Mouse (Mus musculus) ovary, adult 18-20 months (tissue): Measurements from ENCODE around the gene Gins2.

Experiments
- DNase-seq: peaks from one replicate; pipeline ENCODE4 v3.0.0; 2022; ENCODE audit warnings: low spot score, mixed read lengths

Gene Gins2

DNA sequence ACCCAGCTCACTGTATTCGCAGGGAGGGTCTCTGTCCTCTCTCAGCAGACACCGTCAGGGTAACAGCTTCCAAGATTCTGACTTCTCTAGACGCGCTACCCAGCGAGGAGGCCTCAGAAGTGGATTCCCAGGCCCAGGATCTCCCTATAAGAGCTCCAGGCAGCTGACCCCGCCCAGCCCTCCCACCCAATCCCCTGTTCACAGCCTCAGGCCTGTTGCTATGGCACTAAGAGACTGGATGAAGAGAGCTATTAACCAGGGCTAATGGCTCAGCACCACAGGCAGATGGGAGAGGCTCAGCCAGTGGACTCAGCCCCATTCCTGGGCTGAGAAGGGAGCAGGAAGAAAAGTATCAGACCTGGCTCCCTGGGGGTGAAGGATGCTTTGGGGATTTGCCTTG, 13.6 kb upstream of the Gins2 start:
- DNase-seq, result no peak

DNA sequence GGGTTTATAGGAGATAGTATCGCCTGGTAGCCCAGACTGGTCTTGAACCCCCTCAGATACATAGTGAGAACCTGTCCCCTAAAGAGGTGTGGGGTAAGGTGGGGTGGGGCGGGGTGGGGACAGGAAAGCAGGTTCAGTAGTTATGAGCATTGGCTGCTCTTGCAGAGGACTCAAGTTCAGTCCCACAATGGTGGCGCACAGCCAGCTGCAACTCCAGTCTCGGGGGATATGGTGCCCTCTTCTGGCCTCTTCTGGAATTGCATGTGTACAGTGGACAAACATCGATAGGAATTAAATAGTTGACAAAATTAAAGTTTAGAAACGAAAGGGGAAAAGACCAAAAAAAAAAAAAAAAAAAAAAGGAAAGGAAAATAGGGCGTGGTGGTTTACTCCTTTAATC, 10.4 kb upstream of the Gins2 start:
- peak; percentile 34 for DNase-seq

- DNase-seq, result no peak
Observed at GRCm38 (mm10) chr8:120598579-120598978, 9.5 kb upstream of the Gins2 start.

DNA sequence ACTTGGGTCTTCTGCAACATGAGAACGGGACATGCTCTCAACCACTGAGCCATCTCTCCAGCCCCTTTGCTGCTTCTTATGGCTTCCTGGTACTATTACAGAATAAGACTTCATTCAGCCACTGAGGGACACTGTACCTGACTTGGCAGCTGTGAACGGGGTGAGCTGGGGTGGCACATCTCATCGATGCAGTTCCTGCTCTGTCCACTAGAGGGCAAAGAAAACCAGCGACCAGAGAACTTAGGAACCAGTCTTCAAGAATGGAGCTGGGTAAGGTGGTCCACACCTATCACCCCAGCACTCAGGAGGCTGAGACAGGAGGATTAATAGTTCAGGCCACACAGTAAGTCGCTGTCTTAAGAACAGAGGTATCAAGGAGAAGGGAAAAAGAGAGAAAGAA, 6.9 kb upstream of the Gins2 start:
- DNase-seq, result no peak

DNA sequence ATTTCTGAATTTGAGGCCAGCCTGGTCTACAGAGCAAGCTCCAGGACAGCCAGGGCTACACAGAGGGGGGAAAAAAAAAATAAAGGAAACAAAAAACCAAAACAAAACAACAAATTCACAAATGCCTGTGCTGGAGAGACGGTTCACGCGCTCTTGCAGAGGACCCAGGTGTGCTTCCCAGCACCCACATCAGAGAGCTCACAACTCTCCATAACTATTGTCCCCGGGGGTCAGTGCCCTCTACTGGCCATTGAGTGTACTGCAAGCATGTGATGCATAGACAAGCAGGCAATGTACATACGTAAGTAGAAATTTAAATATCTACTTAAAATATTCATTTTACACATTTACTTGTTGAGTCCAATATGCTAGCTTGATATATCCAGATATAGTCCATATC, 5.5 kb upstream of the Gins2 start:
- no peak for DNase-seq

DNA sequence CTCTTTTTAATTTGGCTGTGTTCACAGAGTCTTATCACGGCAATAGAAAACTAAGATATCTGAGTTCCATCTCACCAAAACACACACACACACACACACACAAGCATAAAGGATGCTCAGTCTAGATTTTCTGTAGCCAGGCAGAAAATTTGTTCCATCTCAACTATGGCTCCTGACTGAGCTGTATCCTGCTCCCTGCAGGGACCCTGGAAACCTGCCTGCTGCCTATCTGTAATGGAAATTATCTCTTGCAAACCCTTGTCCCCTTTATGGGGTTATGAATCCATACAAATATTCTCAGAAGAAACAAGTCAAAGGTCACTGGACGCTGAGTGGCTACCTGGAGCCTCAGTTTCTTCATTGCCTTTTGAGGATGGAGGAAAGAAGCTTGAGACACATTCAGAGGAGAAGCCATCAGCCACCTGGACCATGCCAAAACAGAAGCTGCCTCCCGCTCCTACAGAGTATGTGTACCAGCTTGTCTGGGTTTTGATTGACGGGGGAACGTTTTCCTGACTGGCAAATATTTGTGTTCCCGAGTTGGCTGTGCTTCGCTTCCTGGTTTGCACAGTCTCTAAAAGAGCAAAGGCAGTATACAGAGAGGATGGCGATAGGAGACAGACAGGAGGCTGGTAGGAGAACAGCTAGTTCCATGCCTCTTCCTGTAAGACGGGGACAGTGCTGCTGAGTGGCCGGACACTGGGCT, 2.6 kb upstream of the Gins2 start:
- DNase-seq, result no peak

DNA sequence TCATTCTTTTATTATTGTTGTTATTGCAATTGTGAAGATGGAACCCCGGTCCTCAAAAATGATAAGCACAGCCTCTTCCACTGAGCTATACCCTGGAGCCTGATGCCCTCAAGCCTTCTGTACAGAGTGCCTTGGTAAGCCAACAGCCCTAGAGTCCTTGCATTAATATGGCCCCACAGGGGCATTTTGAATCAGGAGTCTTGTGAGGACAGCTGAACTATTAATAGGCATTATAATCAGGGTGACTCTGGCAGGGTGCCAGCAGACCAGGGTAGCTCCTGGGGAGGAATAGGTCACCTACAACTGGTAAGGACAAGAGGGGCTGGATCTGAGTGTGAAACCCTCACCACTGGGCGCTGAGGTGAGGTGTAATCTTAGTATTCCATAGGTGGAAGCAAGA, 817 bp upstream of the Gins2 start:
- DNase-seq, result no peak

DNA sequence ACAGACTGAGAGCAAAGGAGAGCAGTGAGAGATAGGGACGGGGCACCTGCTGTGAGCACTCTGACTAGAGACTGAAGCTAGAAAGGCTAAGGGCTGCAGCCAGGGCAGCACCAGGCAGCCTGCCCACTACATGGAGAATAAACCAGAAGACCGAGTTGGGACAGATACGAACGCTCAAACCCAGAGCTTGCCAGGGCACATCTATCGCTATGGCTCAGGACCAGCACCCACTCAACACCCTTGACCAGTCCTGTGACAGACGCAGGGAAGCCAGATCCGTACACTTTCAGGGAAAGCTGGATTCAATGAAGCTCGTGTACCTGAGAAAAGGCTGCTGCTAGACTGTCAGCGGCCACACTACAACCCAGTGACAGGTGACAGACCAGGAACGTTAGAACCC, 3.6 kb downstream of the Gins2 start:
- no peak for DNase-seq

- no peak for DNase-seq
Observed at GRCm38 (mm10) chr8:120581811-120582210, 7.3 kb downstream of the Gins2 start.

- DNase-seq, result no peak
Observed at GRCm38 (mm10) chr8:120581329-120581728, 7.8 kb downstream of the Gins2 start.

DNA sequence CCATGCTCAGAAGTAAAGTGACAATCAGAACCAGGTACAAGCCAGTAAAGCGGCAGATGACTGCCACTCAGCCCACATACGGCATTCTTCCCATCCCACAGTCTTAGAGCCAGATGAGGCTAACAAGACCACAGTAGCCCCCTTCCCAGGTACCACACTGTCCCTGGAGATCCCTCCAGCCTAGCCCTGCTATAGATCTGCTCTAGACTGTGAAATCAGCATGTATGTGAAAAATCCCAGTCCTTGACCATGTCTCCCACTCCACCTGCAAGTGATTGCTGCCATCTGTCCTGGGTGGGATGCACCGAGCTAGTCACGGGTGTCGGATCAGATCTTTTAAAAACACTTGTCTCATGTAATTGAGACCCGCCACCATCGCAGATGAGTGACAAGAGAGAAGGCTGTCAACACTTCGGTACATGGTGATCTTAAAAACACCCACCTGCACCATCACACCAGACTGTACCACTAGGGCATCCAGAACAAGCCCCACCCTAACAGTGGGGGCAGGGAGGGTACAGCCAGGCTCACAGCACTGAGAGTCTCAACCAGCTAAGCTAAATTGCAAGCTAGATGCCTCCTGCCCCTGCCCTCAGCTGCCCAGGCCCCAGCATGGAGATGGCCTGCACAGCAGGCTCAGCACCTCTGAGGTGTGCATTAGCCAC, 8.6 kb downstream of the Gins2 start:
- no peak for DNase-seq

DNA sequence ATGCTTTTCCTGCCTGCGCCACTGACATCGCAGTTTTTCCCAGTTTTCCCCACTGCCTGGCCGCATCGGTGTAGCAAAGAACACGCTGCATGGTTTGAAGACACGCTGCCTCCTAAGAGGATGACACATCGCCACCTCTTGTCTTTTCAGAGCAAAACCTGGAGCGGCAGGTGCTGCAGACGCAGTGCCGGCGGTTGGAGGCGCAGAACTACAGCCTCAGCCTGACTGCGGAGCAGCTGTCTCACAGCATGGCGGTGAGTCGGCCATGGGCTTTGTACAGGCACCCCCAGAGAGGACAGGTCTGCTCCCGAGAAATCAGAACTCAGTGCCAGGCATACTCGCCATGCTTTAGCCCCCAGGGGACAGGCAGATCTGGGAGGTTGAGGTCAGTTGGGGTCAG, 11.3 kb downstream of the Gins2 start:
- no peak for DNase-seq

- DNase-seq, result no peak
Observed at GRCm38 (mm10) chr8:120575801-120576200, 13.3 kb downstream of the Gins2 start.

- DNase-seq, result peak; percentile 37
Observed at GRCm38 (mm10) chr8:120574941-120575340, 14.2 kb downstream of the Gins2 start.

- no peak for DNase-seq
Observed at GRCm38 (mm10) chr8:120573866-120574265, 15.2 kb downstream of the Gins2 start.

DNA sequence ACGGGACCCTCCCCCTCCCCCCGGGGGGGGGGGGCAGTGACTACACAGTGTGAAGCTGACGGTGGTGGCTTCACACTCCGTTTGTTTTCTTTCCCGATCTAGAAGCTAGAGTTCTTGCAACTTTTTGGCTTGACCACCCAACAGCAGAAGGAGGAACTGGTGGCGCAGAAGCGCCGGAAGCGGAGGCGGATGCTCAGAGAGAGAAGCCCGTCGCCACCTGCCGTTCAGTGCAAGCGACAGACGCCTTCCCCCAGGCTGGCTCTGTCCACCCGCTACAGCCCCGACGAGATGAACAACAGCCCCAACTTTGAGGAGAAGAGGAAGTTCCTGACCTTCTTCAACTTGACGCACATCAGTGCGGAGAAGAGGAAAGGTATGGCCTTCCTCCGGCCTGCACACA, 16.6 kb downstream of the Gins2 start:
- DNase-seq, result no peak

DNA sequence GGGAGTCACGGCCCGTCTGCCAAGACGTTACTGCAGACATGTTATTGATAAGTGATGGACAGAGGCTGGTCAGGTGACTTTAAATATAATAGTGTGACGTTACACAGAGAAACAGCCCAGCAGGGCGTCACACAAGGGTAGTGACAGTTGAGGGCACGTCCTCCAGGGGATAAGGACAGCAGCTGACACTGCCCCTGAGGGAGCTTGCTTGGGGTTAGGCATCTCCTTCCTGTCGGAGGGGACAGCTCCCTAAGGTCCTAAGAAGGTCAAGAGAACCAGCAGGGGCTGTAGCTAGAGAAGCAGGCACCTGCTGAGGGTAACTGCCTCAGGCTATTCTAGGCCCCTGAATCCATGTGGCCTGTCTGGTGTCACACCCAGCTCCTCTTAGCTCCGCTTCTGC, 17.5 kb downstream of the Gins2 start:
- no peak for DNase-seq

GRCm38 (mm10) chr8:120569939-120570715, 19.0 kb downstream of the Gins2 start:
- peak; percentile 39 for DNase-seq

- no peak for DNase-seq
Observed at GRCm38 (mm10) chr8:120569123-120569522, 20.0 kb downstream of the Gins2 start.

GRCm38 (mm10) chr8:120568164-120568798, 20.8 kb downstream of the Gins2 start:
- no peak for DNase-seq

DNA sequence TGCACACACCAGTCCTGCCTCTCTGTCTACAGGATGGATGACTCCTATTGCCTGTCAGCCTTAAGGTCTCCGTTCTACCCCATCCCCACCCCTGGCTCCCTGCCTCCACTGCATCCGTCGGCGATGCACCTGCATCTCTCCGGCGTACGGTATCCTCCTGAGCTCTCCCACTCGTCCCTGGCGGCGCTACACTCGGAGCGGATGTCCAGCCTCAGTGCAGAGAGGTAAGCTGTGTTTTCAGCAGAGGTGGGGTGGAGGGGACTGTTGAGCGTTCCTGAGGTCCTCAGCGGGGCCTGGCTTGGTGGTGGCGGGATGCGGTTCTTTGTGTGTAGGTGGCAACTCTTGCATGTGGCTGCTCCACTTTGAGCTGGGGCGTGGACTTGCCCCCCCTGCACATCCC, 21.4 kb downstream of the Gins2 start:
- DNase-seq, result no peak

DNA sequence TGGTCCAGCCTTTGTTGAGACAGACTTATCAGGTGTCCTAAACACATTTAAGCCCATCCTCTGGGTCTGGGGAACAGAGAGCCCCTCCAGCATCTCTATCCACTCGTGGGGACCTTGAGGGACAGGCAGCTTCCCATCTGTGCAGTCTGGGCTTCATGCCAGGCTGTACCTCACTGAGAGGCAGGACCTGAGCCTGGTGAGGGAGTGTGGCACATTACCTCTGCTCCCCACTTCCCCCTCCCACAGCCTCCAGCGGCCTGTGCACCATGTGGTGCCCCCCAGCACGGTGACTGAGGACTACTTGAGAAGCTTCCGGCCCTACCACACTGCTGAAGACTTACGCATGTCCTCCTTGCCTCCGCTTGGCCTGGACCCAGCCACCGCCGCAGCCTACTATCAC, 22.4 kb downstream of the Gins2 start:
- DNase-seq, result no peak
